Mouse (Mus musculus) spleen, adult 18-20 months (tissue): ENCODE measurements around the gene Rbp1.

Experiments used
- DNase-seq, 2 experiments: peaks; one replicate each; pipeline ENCODE4 v3.0.0; 2022; ENCODE audit warnings: mixed read lengths in 2 of 2

Rbp1 gene

GRCm38 (mm10) chr9:98425351-98425880, 2.7 kb downstream of the Rbp1 start:
- no peak for DNase-seq

DNA sequence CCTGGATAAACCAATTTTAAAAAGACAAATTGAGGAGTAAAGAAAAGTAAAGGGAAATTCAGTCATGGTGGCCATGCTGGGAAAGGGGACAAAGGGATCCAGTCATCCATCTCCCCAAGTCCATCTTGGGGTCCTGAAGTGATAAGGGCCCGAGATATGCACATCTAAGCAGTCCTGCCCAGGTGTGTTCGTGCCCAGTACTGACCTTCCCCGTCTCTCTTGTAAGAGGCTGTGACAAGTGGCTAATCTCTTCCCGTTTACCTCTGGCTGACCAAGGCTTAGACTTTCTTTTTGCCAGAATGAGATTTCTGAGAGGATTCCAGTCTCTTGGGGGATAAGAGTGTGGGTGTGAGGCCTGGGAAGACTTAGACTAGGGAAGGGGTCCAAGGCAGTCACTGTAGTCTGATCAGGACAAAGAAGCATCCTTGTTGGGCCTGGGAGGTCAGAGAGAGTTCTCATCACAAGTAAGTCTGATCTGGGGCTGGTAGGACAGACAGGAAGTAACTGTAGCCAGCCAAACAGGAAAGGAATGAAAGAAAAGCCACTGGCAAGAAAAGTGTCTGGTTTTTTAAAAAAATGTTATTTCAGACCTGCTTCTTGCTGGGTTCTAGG, 5.3 kb downstream of the Rbp1 start:
- no peak for DNase-seq

DNA sequence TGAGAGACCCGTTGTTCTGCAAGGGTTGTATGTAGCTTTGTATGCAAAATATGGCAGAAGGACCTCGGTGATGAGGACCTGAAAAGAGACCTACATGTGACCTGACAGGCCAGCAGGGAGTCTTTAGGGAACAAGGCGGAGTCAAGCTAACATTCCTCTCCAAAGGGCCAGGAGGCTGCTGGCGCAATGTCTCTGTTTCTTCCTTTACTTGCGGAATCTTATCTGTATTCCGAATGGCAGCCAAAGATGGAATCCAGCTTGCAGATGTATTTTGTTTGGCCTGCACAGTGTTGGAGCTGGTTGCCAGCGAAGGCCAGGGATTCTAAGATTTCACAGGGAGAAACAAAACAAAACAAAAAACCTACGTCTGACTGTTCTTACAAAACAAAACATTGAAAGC, 6.0 kb downstream of the Rbp1 start:
- no peak for DNase-seq

- DNase-seq = no peak
These were observed 7.0 kb downstream of the Rbp1 start for GRCm38 (mm10) chr9:98429806-98430205.

DNA sequence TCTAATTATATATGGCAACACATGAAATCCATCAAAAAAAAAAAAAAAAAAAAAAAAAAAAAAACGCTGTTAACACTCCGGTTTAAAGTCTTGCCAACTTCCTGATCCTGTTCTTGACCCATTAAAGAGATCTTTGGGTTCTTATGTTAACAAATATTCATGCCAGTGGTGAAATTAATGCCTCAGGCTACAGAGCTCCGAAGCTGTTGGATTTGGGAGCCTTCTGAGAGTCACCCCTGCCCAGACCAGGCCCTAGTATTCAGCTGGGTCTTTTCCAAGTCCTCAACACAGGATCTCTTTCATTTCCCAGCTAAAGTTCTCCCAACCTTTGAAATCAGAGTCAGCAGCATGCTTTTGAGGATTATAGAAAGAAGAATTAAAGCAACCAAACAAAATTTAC, 7.8 kb downstream of the Rbp1 start:
- no peak for DNase-seq

GRCm38 (mm10) chr9:98433021-98433420, 10.3 kb downstream of the Rbp1 start:
- no peak for DNase-seq

- no peak for DNase-seq
These were observed 11.3 kb downstream of the Rbp1 start for GRCm38 (mm10) chr9:98433956-98434588.

DNA sequence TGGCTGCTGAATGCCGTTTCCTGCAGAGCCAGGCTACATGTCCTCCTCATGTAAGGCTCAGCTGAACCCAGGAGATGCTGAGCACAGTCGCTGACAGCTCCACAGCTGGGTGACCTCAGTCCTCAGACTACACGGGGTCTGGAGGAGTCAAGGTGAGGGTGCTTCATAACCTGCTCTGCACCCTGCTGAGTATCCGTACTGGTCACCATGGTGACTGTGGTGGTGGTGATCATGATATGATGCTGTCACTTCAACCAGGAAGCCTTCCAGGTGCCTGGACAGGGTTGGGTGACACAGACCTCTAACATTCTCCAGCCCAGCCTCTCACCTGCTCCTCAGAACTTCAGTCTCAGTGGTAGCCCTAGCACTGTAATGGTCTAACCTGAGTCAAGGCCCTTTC, 15.1 kb downstream of the Rbp1 start:
- no peak for DNase-seq

- DNase-seq = no peak
These were observed 16.3 kb downstream of the Rbp1 start for GRCm38 (mm10) chr9:98439091-98439490.

DNA sequence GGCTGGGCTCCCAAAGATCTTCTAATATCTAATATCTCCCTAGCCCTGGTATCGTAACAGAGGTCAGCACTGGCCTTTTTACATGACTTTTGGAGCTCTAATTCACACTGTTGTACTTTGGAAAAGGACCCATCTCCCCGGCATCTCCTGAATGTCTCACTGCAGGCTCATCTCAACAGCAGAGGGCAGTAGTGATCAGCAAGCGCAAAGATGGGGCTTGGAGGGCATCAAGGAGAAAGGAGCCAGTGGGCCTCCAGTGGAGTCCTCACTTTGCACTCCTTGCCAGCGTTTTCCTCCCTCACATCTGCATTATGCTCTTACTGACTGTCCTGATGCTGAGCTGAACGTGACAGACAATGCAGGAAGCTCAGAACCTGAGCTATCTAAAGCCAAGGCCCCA, 19.9 kb downstream of the Rbp1 start:
- DNase-seq = no peak

GRCm38 (mm10) chr9:98445359-98446149, 22.8 kb downstream of the Rbp1 start:
- no peak for DNase-seq

- no peak for DNase-seq
These were observed 28.2 kb downstream of the Rbp1 start for GRCm38 (mm10) chr9:98450976-98451375.

GRCm38 (mm10) chr9:98466709-98467108, 43.9 kb downstream of the Rbp1 start:
- no peak for DNase-seq

DNA sequence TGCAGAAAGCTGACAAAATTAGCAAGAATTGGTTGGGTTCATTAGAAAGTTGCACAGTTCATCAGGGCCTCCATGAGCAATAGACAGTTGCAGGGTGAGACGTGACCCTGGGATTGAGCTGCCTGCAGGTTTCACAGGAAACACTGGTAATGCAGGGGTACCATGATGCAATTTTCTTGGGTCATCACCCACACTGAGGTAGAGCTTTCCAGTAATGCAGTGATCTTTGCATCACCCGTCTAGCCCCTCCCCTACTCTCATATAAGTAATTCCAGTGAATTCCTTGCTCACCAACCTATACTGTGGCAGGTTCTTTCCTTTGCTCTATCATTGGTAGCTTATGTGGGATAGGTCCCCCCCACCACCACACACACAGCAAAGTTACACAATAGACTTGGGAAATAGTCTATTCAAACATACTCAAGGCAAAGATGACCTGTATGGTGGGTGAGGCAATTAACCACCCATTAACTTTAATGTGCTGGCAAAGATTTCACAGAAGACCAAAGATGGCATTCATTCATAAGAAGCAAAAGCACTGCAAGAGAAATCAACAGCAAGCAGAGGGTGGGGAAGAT, 57.5 kb downstream of the Rbp1 start:
- no peak for DNase-seq

- no peak for DNase-seq
These were observed 59.5 kb downstream of the Rbp1 start for GRCm38 (mm10) chr9:98482256-98482655.

GRCm38 (mm10) chr9:98485020-98485419, 62.3 kb downstream of the Rbp1 start:
- DNase-seq = no peak

- no peak for DNase-seq
These were observed 63.1 kb downstream of the Rbp1 start, which contains the start of gene Rbp2 for GRCm38 (mm10) chr9:98485815-98486214. TSS of gene Rbp2 (plus strand) at chr9:98486115.

DNA sequence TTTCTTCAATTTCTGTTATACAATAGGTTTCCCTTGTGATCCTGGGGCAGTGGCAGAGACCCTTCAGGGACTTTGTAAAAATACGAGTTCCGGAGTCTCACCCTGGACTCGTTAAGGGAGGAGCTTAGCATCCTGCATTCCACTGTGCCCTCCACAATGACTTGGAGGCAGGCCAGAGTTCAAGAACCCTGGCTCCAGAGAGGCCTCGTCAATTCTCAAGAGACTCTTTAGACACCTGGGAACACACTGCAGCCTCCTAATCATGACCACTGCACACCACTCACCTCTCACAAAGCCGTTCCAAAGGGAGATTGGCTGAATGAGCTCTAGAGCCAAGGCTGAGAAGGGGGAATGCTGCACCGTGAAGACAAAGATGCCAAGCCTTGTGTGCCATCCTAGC, 64.5 kb downstream of the Rbp1 start:
- DNase-seq = no peak

GRCm38 (mm10) chr9:98489532-98489931, 66.8 kb downstream of the Rbp1 start:
- no peak for DNase-seq

- no peak for DNase-seq
These were observed 67.4 kb downstream of the Rbp1 start for GRCm38 (mm10) chr9:98490128-98490527.

- DNase-seq = no peak
These were observed 68.3 kb downstream of the Rbp1 start for GRCm38 (mm10) chr9:98491071-98491470.

DNA sequence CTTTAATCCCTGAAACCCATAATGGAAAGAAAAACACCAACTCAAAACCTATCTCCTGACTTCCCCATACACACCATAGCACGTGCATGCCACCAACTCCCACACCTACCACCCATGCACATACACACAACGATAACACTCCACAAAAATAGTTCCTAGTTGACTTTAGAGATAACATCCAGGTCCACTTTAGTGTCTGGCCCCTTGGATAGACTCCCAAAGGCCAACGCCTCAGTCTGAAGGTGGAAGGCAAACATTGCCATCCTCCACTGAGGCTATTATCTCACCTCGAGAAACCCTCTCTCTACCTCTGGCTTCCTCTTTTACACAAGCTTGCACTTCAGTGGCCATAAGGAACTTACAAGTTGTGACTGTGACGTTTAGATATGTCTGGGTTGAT, 69.5 kb downstream of the Rbp1 start:
- no peak for DNase-seq

DNA sequence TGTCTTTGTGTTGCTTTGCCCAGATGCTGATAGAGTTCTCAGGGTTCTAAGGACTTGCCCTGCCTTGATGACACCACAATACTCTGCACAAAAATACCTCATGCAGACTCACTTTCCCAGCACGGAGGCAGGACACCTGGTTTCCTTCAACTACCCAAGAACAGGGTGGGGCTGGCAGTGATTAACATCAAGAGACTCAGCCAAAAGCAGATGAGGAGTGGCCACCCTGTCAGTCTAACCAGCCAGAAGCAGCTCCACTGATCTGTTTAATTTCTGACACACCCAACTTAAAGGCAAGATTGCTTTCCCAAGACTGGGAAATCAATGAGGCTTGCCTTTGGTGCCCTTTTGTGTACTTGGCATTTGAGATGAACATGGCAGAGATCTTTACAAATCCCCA, 70.1 kb downstream of the Rbp1 start:
- no peak for DNase-seq
